15 mouse cellular contexts compared by ENCODE assay signal in the genomic region with DNA sequence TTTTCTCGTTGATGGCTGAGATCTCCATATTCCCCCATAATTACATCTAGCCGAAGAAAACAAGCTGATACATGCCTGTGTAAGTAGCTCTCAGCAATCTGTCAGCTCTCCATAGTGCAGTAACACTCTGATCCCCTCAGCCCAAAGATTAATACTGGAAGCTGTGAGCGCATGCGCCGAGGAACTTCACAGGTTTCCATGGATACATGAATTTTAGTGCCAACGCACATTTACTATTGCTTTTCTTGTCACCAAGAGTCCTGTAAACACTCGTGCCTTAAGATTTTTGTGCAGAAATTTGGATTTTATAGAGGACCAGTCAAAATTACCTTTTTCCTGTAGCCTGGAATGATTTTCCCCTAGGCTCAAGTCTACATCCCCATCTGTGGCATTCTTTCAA. TPM values are rescaled to one million over a fixed set of nuclear protein-coding genes. Genes with fewer than 3 reads are reported as not detected.
DNase-seq lines count a peak whose midpoint lies in the region; ATAC-seq lines count a peak whose summit lies in the region.
"Had no signal": no experiment of that assay in that cellular context is flagged by ENCODE, and none has a peak within 500 bp of the region (broad histone marks: within the 10 kb centered on the region; RNA-seq: fewer than 3 reads in every experiment).

No protein-coding gene starts in this region.

- peaks cover 17% of the 10 kb centered on the region; the same call in 1 of the 2 replicates for H3K4me1 ChIP-seq in forebrain, embryonic 15.5 days
- H3K4me1 ChIP-seq in forebrain, embryonic 10.5 days = peaks cover 4% of the 10 kb centered on the region
- H3K4me1 ChIP-seq in midbrain, embryonic 15.5 days = peaks cover 7% of the 10 kb centered on the region
- peaks cover 4% of the 10 kb centered on the region for H3K4me1 ChIP-seq in midbrain, embryonic 10.5 days
- H3K4me1 ChIP-seq: megakaryocyte, embryonic 14.5 days; stomach, embryonic 15.5 days had no signal

- no peaks in the 10 kb centered on the region for H3K36me3 ChIP-seq in forebrain, embryonic 15.5 days
- H3K36me3 ChIP-seq in forebrain, embryonic 10.5 days (replicated peaks) = no peaks in the 10 kb centered on the region
- H3K36me3 ChIP-seq in midbrain, embryonic 15.5 days (replicated peaks) = no peaks in the 10 kb centered on the region
- no peaks in the 10 kb centered on the region for H3K36me3 ChIP-seq in midbrain, embryonic 10.5 days
- H3K36me3 ChIP-seq: lung, embryonic 15.5 days; neural tube, embryonic 12.5 days; stomach, embryonic 15.5 days had no signal

- peak; percentile 87 for ATAC-seq in forebrain, embryonic 15.5 days (replicated peaks)
- peak; percentile 85 for ATAC-seq in midbrain, embryonic 15.5 days (replicated peaks)

- no peak overlapping the region for H3K9ac ChIP-seq in forebrain, embryonic 15.5 days (replicated peaks)
- H3K9ac ChIP-seq in midbrain, embryonic 15.5 days = no peak overlapping the region
- H3K9ac ChIP-seq: lung, embryonic 15.5 days; neural tube, embryonic 12.5 days; stomach, embryonic 15.5 days had no signal

- 54% methylated on average over 7 of the region's 7 CpGs for WGBS in forebrain, embryonic 15.5 days
- WGBS in forebrain, embryonic 10.5 days = 90% methylated on average over 7 of the region's 7 CpGs
- WGBS in midbrain, embryonic 15.5 days = 47% methylated on average over 7 of the region's 7 CpGs
- WGBS in midbrain, embryonic 10.5 days = 89% methylated on average over 7 of the region's 7 CpGs

- H3K9me3 ChIP-seq in forebrain, embryonic 15.5 days = no peaks in the 10 kb centered on the region
- H3K9me3 ChIP-seq in forebrain, embryonic 10.5 days = no peaks in the 10 kb centered on the region
- no peaks in the 10 kb centered on the region for H3K9me3 ChIP-seq in midbrain, embryonic 15.5 days
- no peaks in the 10 kb centered on the region for H3K9me3 ChIP-seq in midbrain, embryonic 10.5 days (replicated peaks)
- H3K9me3 ChIP-seq: lung, embryonic 15.5 days; neural tube, embryonic 12.5 days; stomach, embryonic 15.5 days had no signal

- peak overlapping the region; percentile 58 for H3K27ac ChIP-seq in forebrain, embryonic 15.5 days (replicated peaks)
- H3K27ac ChIP-seq in forebrain, embryonic 10.5 days = no peak overlapping the region
- peak overlapping the region; percentile 62 for H3K27ac ChIP-seq in midbrain, embryonic 15.5 days
- H3K27ac ChIP-seq in midbrain, embryonic 10.5 days (replicated peaks) = no peak overlapping the region
- H3K27ac ChIP-seq: kidney, postnatal 0 days; lung, embryonic 15.5 days; neural tube, embryonic 12.5 days; stomach, embryonic 15.5 days had no signal

- H3K4me2 ChIP-seq in forebrain, embryonic 15.5 days (replicated peaks) = peak overlapping the region; percentile 4; the same call in 1 of the 2 replicates
- no peak overlapping the region for H3K4me2 ChIP-seq in midbrain, embryonic 15.5 days
- H3K4me2 ChIP-seq: lung, embryonic 15.5 days; neural tube, embryonic 12.5 days; stomach, embryonic 15.5 days had no signal

- H3K4me3 ChIP-seq in forebrain, embryonic 15.5 days = no peak overlapping the region
- no peak overlapping the region for H3K4me3 ChIP-seq in forebrain, embryonic 10.5 days
- no peak overlapping the region for H3K4me3 ChIP-seq in midbrain, embryonic 15.5 days
- H3K4me3 ChIP-seq in midbrain, embryonic 10.5 days = no peak overlapping the region
- H3K4me3 ChIP-seq: lung, embryonic 15.5 days; megakaryocyte, embryonic 14.5 days; neural tube, embryonic 12.5 days; stomach, embryonic 15.5 days had no signal

- no peak for DNase-seq in forebrain, embryonic 10.5 days (ENCODE audit: extremely low spot score, low spot score)
- DNase-seq in midbrain, embryonic 10.5 days (ENCODE audit: low spot score) = no peak
- peak; percentile 54 to 72 for DNase-seq in left cerebral cortex, postnatal 14 days (ENCODE audit: low spot score in 2 of 2)
- peak; percentile 48 for DNase-seq in right cerebral cortex, postnatal 25 days
- DNase-seq in liver = no peak
- DNase-seq in gastrocnemius, adult 8-10 months (ENCODE audit: low spot score in 2 of 2) = no peak
- DNase-seq: cerebellum, adult 8-10 months; thymus, postnatal 25 days had no signal

- intact Hi-C loops in left cerebral cortex, postnatal 14 days (cut with DNase I) = loop anchor here (10.0 kb wide), 1 partner anchor 370 kb away; the partner anchor contains the start of gene Opa1

- no peaks in the 10 kb centered on the region for H3K27me3 ChIP-seq in forebrain, embryonic 15.5 days
- H3K27me3 ChIP-seq in forebrain, embryonic 10.5 days (ENCODE audit: poor library complexity, severe bottlenecking) = peaks cover 22% of the 10 kb centered on the region
- H3K27me3 ChIP-seq in midbrain, embryonic 15.5 days (replicated peaks) = no peaks in the 10 kb centered on the region
- H3K27me3 ChIP-seq in midbrain, embryonic 10.5 days (ENCODE audit: low read depth, poor library complexity, severe bottlenecking) = peaks cover 23% of the 10 kb centered on the region

RNA-seq across cellular contexts. Expression of gene Hrasls, which starts 4.6 kb away (rescaled TPM):
- polyA plus RNA-seq in forebrain, embryonic 15.5 days (2015; fragmentation: Nextera tagmentation; extraction: Ambion mirVana) = 3.0 and 4.8 TPM in 2 replicates
- 1.4 and 1.6 TPM in 2 replicates for polyA plus RNA-seq in forebrain, embryonic 10.5 days (2016; fragmentation: Nextera tagmentation; extraction: Ambion mirVana)
- polyA plus RNA-seq in midbrain, embryonic 15.5 days (2015; fragmentation: Nextera tagmentation; extraction: Ambion mirVana) = 4.7 and 4.8 TPM in 2 replicates
- polyA plus RNA-seq in midbrain, embryonic 10.5 days (2016; fragmentation: Nextera tagmentation; extraction: Ambion mirVana) = 1.5 and 2.2 TPM in 2 replicates
- total RNA-seq in left cerebral cortex, postnatal 14 days (2021) = 10 to 100 TPM; 17.5 to 20.2 TPM
- 10 to 100 TPM; 50.7 to 79.9 (median 71.1) TPM for total RNA-seq in gastrocnemius, adult 8-10 months (2022)

Comparison
In these comparisons a context has a peak if more than half of its experiments do, and no peak if none do; other contexts are left out.
1. H3K27ac ChIP-seq: peak in forebrain, embryonic 15.5 days (single experiment) and midbrain, embryonic 15.5 days (single experiment); none in forebrain, embryonic 10.5 days (single experiment) and midbrain, embryonic 10.5 days (single experiment).
2. DNase-seq: peak in left cerebral cortex, postnatal 14 days (2 of 2) and right cerebral cortex, postnatal 25 days (single experiment); none in forebrain, embryonic 10.5 days (single experiment), midbrain, embryonic 10.5 days (single experiment), liver (single experiment) and gastrocnemius, adult 8-10 months (0 of 2).